Mouse (Mus musculus) small intestine, adult 2 months (tissue): ENCODE results near the gene Gm15097.
"Not testable (repeated sequence)": the region's sequence is repeated elsewhere in the genome, so short reads cannot be mapped to it uniquely, and the experiment has no call there.

ENCODE experiments used
- CTCF ChIP-seq: fragments of 200-500 bp; IDR thresholded peaks from 2 replicates; pipeline ENCODE4 v1.5.1; 2012; ENCODE audit warnings: low read depth, mild to moderate bottlenecking, control low read depth, inconsistent platforms, low read length, moderate library complexity, mixed read lengths; ENCODE audit not compliant: insufficient replicate concordance, insufficient read length; ENCODE audit errors: extremely low read depth
- POLR2A ChIP-seq: fragments of 200-500 bp; IDR thresholded peaks from 2 replicates; pipeline ENCODE4 v1.6.1; 2012; ENCODE audit warnings: low read depth, mild to moderate bottlenecking, control low read depth, inconsistent platforms, low read length, moderate library complexity

GRCm38 (mm10) chrX:149784173-149784572 is at the start of gene Gm15097:
- not testable (repeated sequence) for TF ChIP-seq POLR2A, CTCF
